Mouse (Mus musculus): ENCODE results near the gene Xpo5. TPM values are rescaled to one million over a fixed set of nuclear protein-coding genes. Genes with fewer than 3 reads are reported as not detected.

Gene Xpo5
- total and polyA plus RNA-seq, 3 experiments: 47.5 to 93.4 (median 82.7) TPM

- no peak overlapping the region for H3K9ac ChIP-seq (ENCODE audit: control insufficient read depth, low read depth, low read length, poor library complexity, severe bottlenecking)
- no peaks in the 10 kb centered on the region for H3K27me3 ChIP-seq (ENCODE audit: control insufficient read depth in 1 of 2, insufficient read depth in 2 of 2, low read length in 2 of 2)
- H3K79me2 ChIP-seq (ENCODE audit: control insufficient read depth, insufficient read depth, low read length, poor library complexity): peaks cover 23% of the 10 kb centered on the region
- peaks cover 2 to 13% of the 10 kb centered on the region in 2 experiments for H3K36me3 ChIP-seq (ENCODE audit: control insufficient read depth in 1 of 2, insufficient read depth in 2 of 2, low read length in 2 of 2)
- peaks cover 0 to 18% of the 10 kb centered on the region in 2 experiments; a peak in 3 of 4 replicates for H3K4me1 ChIP-seq (ENCODE audit: control insufficient read depth in 1 of 2, insufficient read depth in 2 of 2, low read length in 2 of 2)
- TF ChIP-seq KAT2A (conservative IDR thresholded peaks at IDR 0.05; ENCODE audit: low read depth, low read length) (no peak), UBTF (IDR thresholded peaks at IDR 0.05; ENCODE audit: borderline replicate concordance, insufficient read depth, low read depth, low read length) (no peak), SIN3A (IDR thresholded peaks at IDR 0.05; ENCODE audit: low read length) (no peak), TBP (IDR thresholded peaks at IDR 0.05; ENCODE audit: low read depth, low read length) (no peak), USF1 (IDR thresholded peaks at IDR 0.05; ENCODE audit: low read depth, low read length) (no peak), TCF12 (IDR thresholded peaks at IDR 0.05; ENCODE audit: low read depth, low read length) (no peak), MEF2A (IDR thresholded peaks at IDR 0.05; ENCODE audit: extremely low read depth, insufficient replicate concordance, low read depth, low read length, poor library complexity, severe bottlenecking) (no peak), CHD2 (IDR thresholded peaks at IDR 0.05; ENCODE audit: low read length) (no peak), MYC (IDR thresholded peaks at IDR 0.05; ENCODE audit: low read depth, low read length) (no peak), GATA1 (IDR thresholded peaks at IDR 0.05; ENCODE audit: low read depth, low read length) (no peak), RCOR1 (IDR thresholded peaks at IDR 0.05; ENCODE audit: low read depth, low read length) (no peak), TAL1 (IDR thresholded peaks at IDR 0.05; ENCODE audit: low read length) (no peak)
- no peak overlapping the region for H3K4me3 ChIP-seq (ENCODE audit: control insufficient read depth in 1 of 2, insufficient read depth in 1 of 2, low read depth in 2 of 2, low read length in 2 of 2)
- DNase-seq (ENCODE audit: low read depth, low spot score): no peak
- no peaks in the 10 kb centered on the region for H3K9me3 ChIP-seq (replicated peaks; ENCODE audit: insufficient read depth, low read length)
- H3K27ac ChIP-seq (ENCODE audit: control insufficient read depth, low read depth, low read length): no peak overlapping the region
Measured at GRCm38 (mm10) chr17:46283911-46284310, 81.3 kb downstream of the Xpo5 start.

GRCm38 (mm10) chr17:46284653-46285052 lies 82.1 kb downstream of the Xpo5 start:
- TF ChIP-seq SIN3A (IDR thresholded peaks at IDR 0.05; ENCODE audit: low read length): no peak
- TF ChIP-seq ZC3H11A (IDR thresholded peaks at IDR 0.05; ENCODE audit: low read depth, low read length): no peak
- TF ChIP-seq RCOR1 (IDR thresholded peaks at IDR 0.05; ENCODE audit: low read depth, low read length): no peak
- TF ChIP-seq MAX (IDR thresholded peaks at IDR 0.05; ENCODE audit: low read length): no peak
- no peak for TF ChIP-seq NELFE (IDR thresholded peaks at IDR 0.05; ENCODE audit: low read depth, low read length)
- no peak for TF ChIP-seq GABPA (IDR thresholded peaks at IDR 0.05; ENCODE audit: low read depth, low read length)
- no peak for TF ChIP-seq RAD21 (IDR thresholded peaks at IDR 0.05; ENCODE audit: low read depth, low read length)
- TF ChIP-seq HCFC1 (IDR thresholded peaks at IDR 0.05; ENCODE audit: low read depth, low read length): no peak
- TF ChIP-seq POLR2AphosphoS5 (IDR thresholded peaks at IDR 0.05; ENCODE audit: borderline replicate concordance, low read depth, low read length): no peak
- TF ChIP-seq TCF12 (IDR thresholded peaks at IDR 0.05; ENCODE audit: low read depth, low read length): no peak
- TF ChIP-seq POLR2AphosphoS2 (IDR thresholded peaks at IDR 0.05; ENCODE audit: low read length): no peak
- TF ChIP-seq MYB (IDR thresholded peaks at IDR 0.05; ENCODE audit: low read depth, low read length): no peak
- TF ChIP-seq POLR2A (IDR thresholded peaks at IDR 0.05; ENCODE audit: control insufficient read depth in 1 of 2, insufficient read depth in 1 of 2, low read depth in 1 of 2, low read length in 2 of 2, poor library complexity in 1 of 2): no peak
- no peak for TF ChIP-seq USF1 (IDR thresholded peaks at IDR 0.05; ENCODE audit: low read depth, low read length)
- no peak for TF ChIP-seq MYC (IDR thresholded peaks at IDR 0.05; ENCODE audit: low read depth, low read length)
- TF ChIP-seq UBTF (IDR thresholded peaks at IDR 0.05; ENCODE audit: borderline replicate concordance, insufficient read depth, low read depth, low read length): no peak
- TF ChIP-seq MAFK (IDR thresholded peaks at IDR 0.05; ENCODE audit: borderline replicate concordance, low read depth, low read length): no peak
- TF ChIP-seq NRF1 (IDR thresholded peaks at IDR 0.05; ENCODE audit: insufficient read depth, low read depth, low read length, poor library complexity, severe bottlenecking): no peak
- TF ChIP-seq TBP (IDR thresholded peaks at IDR 0.05; ENCODE audit: low read depth, low read length): no peak
- no peak for DNase-seq (ENCODE audit: low read depth, low spot score)
- Histone ChIP-seq H3K4me1 (ENCODE audit: control insufficient read depth in 1 of 2, insufficient read depth in 2 of 2, low read length in 2 of 2) (peaks cover 0 to 18% of the 10 kb centered on the region in 2 experiments; a peak in 3 of 4 replicates), H3K9me3 (replicated peaks; ENCODE audit: insufficient read depth, low read length) (no peaks in the 10 kb centered on the region), H3K27ac (ENCODE audit: control insufficient read depth, low read depth, low read length) (no peak overlapping the region), H3K27me3 (ENCODE audit: control insufficient read depth in 1 of 2, insufficient read depth in 2 of 2, low read length in 2 of 2) (no peaks in the 10 kb centered on the region), H3K9ac (ENCODE audit: control insufficient read depth, low read depth, low read length, poor library complexity, severe bottlenecking) (no peak overlapping the region), H3K79me2 (ENCODE audit: control insufficient read depth, insufficient read depth, low read length, poor library complexity) (peaks cover 23% of the 10 kb centered on the region), H3K4me3 (ENCODE audit: control insufficient read depth in 1 of 2, insufficient read depth in 1 of 2, low read depth in 2 of 2, low read length in 2 of 2) (no peak overlapping the region), H3K36me3 (ENCODE audit: control insufficient read depth in 1 of 2, insufficient read depth in 2 of 2, low read length in 2 of 2) (peaks cover 2 to 13% of the 10 kb centered on the region in 2 experiments)

Measured in MEL (cell line).